Mouse (Mus musculus) adrenal gland (tissue): ENCODE measurements around the gene Abl1.

Experiments used
- intact Hi-C: fragments of 180-260 bp; cut with DNase I; formaldehyde crosslinking; loops from one replicate; pipeline ENCODE4 v1.15.1; 2025

Abl1 gene

GRCm38 (mm10) chr2:31782958-31783602 is 94.9 kb downstream of the Abl1 start:
- intact Hi-C loops = loop anchor here (5.0 to 10.0 kb wide), 2 partner anchors 81 to 298 kb away; no protein-coding TSS in a partner anchor

- intact Hi-C loops = loop anchor here (2.0 to 10.0 kb wide), 3 partner anchors 63 to 300 kb away; no protein-coding TSS in a partner anchor
Observed at GRCm38 (mm10) chr2:31785074-31785473, 96.9 kb downstream of the Abl1 start.

- intact Hi-C loops = loop anchor here (5.0 to 10.0 kb wide), 2 partner anchors 65 to 302 kb away; no protein-coding TSS in a partner anchor
Observed at GRCm38 (mm10) chr2:31787029-31787428, 98.9 kb downstream of the Abl1 start.

GRCm38 (mm10) chr2:31788227-31788626 is 100.1 kb downstream of the Abl1 start:
- intact Hi-C loops = loop anchor here (5.0 to 10.0 kb wide), 2 partner anchors 66 to 303 kb away; no protein-coding TSS in a partner anchor

- intact Hi-C loops = loop anchor here (5.0 to 10.0 kb wide), 2 partner anchors 67 to 304 kb away; no protein-coding TSS in a partner anchor
Observed at GRCm38 (mm10) chr2:31789215-31789614, 101.0 kb downstream of the Abl1 start.

GRCm38 (mm10) chr2:31790728-31791251 is 102.6 kb downstream of the Abl1 start:
- intact Hi-C loops = no loop called here

GRCm38 (mm10) chr2:31791260-31791659 is 103.1 kb downstream of the Abl1 start:
- intact Hi-C loops = no loop called here

GRCm38 (mm10) chr2:31792611-31793010 is 104.4 kb downstream of the Abl1 start:
- intact Hi-C loops = no loop called here

- intact Hi-C loops = no loop called here
Observed at GRCm38 (mm10) chr2:31796943-31797342, 108.8 kb downstream of the Abl1 start.

GRCm38 (mm10) chr2:31801416-31801815 is 113.2 kb downstream of the Abl1 start:
- intact Hi-C loops = no loop called here

- intact Hi-C loops = no loop called here
Observed at GRCm38 (mm10) chr2:31802811-31803210, 114.6 kb downstream of the Abl1 start.

- intact Hi-C loops = no loop called here
Observed at GRCm38 (mm10) chr2:31803480-31803879, 115.3 kb downstream of the Abl1 start.

- intact Hi-C loops = no loop called here
Observed at GRCm38 (mm10) chr2:31806639-31807382, 118.6 kb downstream of the Abl1 start.

GRCm38 (mm10) chr2:31808410-31809357 is 120.5 kb downstream of the Abl1 start:
- intact Hi-C loops = no loop called here

GRCm38 (mm10) chr2:31809358-31809740 is 121.2 kb downstream of the Abl1 start:
- intact Hi-C loops = no loop called here

- intact Hi-C loops = no loop called here
Observed at GRCm38 (mm10) chr2:31810444-31810843, 122.3 kb downstream of the Abl1 start, which contains the start of gene Qrfp. TSS of gene Qrfp (minus strand) at chr2:31810580.

- intact Hi-C loops = no loop called here
Observed at GRCm38 (mm10) chr2:31811086-31811958, 123.1 kb downstream of the Abl1 start.

- intact Hi-C loops = no loop called here
Observed at GRCm38 (mm10) chr2:31813641-31814040, 125.5 kb downstream of the Abl1 start.

GRCm38 (mm10) chr2:31814699-31815098 is 126.5 kb downstream of the Abl1 start:
- intact Hi-C loops = loop anchor here (5.0 kb wide), 2 partner anchors 73 to 98 kb away; partner anchors contain the start of gene Lamc3

- intact Hi-C loops = loop anchor here (5.0 kb wide), 2 partner anchors 72 to 97 kb away; partner anchors contain the start of gene Lamc3
Observed at GRCm38 (mm10) chr2:31815367-31815766, 127.2 kb downstream of the Abl1 start.
